In genomic region chr9:80858998-80859397, GRCm38 (mm10) we compare ENCODE assay signal across 17 mouse cellular contexts.
DNase-seq lines count a peak whose midpoint lies in the region; ATAC-seq and TF ChIP-seq lines count a peak whose summit lies in the region.
"Had no signal": no experiment of that assay in that cellular context is flagged by ENCODE, and none has a peak within 500 bp of the region (broad histone marks: within the 10 kb centered on the region; RNA-seq: fewer than 3 reads in every experiment).

No protein-coding gene starts in this region.

- ATAC-seq in forebrain, embryonic 13.5 days, result peak; percentile 55; the same call in 1 of the 2 replicates
- no peak for ATAC-seq in forebrain, postnatal 0 days
- ATAC-seq in forebrain, embryonic 15.5 days (replicated peaks), result 0 out of 2 replicates have a peak, but pooled peaks have one; percentile 38
- no peak for ATAC-seq in kidney, postnatal 0 days (replicated peaks; ENCODE audit: low FRiP score, low read depth)

- no peak overlapping the region for H3K4me3 ChIP-seq in forebrain, embryonic 13.5 days
- H3K4me3 ChIP-seq in forebrain, postnatal 0 days (ENCODE audit: low read depth, low read length), result no peak overlapping the region
- H3K4me3 ChIP-seq in forebrain, embryonic 15.5 days, result no peak overlapping the region
- H3K4me3 ChIP-seq in forebrain, embryonic 10.5 days, result no peak overlapping the region
- H3K4me3 ChIP-seq in kidney, postnatal 0 days (replicated peaks; ENCODE audit: low read depth, low read length), result no peak overlapping the region
- no peak overlapping the region for H3K4me3 ChIP-seq in kidney, adult 2 months (ENCODE audit: insufficient read depth, low read depth, low read length)
- H3K4me3 ChIP-seq: embryonic facial prominence, embryonic 13.5 days had no signal

- H3K27me3 ChIP-seq in forebrain, embryonic 13.5 days, result no peaks in the 10 kb centered on the region
- no peaks in the 10 kb centered on the region for H3K27me3 ChIP-seq in forebrain, postnatal 0 days (ENCODE audit: insufficient read depth, low read length)
- no peaks in the 10 kb centered on the region for H3K27me3 ChIP-seq in forebrain, embryonic 15.5 days
- no peaks in the 10 kb centered on the region for H3K27me3 ChIP-seq in forebrain, embryonic 10.5 days (ENCODE audit: poor library complexity, severe bottlenecking)
- no peaks in the 10 kb centered on the region for H3K27me3 ChIP-seq in kidney, postnatal 0 days (ENCODE audit: insufficient read depth, low read length)
- H3K27me3 ChIP-seq in kidney, adult 2 months (replicated peaks; ENCODE audit: control insufficient read depth, insufficient read depth, low read length), result no peaks in the 10 kb centered on the region
- H3K27me3 ChIP-seq: embryonic facial prominence, embryonic 13.5 days had no signal

- H3K36me3 ChIP-seq in forebrain, embryonic 13.5 days (ENCODE audit: poor library complexity, severe bottlenecking), result no peaks in the 10 kb centered on the region
- H3K36me3 ChIP-seq in forebrain, postnatal 0 days (ENCODE audit: insufficient read depth), result no peaks in the 10 kb centered on the region
- no peaks in the 10 kb centered on the region for H3K36me3 ChIP-seq in forebrain, embryonic 15.5 days
- no peaks in the 10 kb centered on the region for H3K36me3 ChIP-seq in forebrain, embryonic 10.5 days (replicated peaks)
- no peaks in the 10 kb centered on the region for H3K36me3 ChIP-seq in kidney, postnatal 0 days (ENCODE audit: insufficient read depth, low read length)
- H3K36me3 ChIP-seq in kidney, adult 2 months (ENCODE audit: control insufficient read depth, insufficient read depth, low read length), result no peaks in the 10 kb centered on the region
- H3K36me3 ChIP-seq: embryonic facial prominence, embryonic 13.5 days had no signal

- no peak overlapping the region for H3K9ac ChIP-seq in forebrain, embryonic 13.5 days
- no peak overlapping the region for H3K9ac ChIP-seq in forebrain, postnatal 0 days
- H3K9ac ChIP-seq in forebrain, embryonic 15.5 days (replicated peaks), result no peak overlapping the region
- no peak overlapping the region for H3K9ac ChIP-seq in kidney, postnatal 0 days (ENCODE audit: low read depth, low read length)
- H3K9ac ChIP-seq: embryonic facial prominence, embryonic 13.5 days had no signal

- no peak for TF ChIP-seq CTCF in forebrain, postnatal 0 days (IDR thresholded peaks at IDR 0.05; ENCODE audit: low read depth)
- TF ChIP-seq CTCF in kidney, postnatal 0 days (IDR thresholded peaks at IDR 0.05; ENCODE audit: low read depth), result no peak
- TF ChIP-seq CTCF in kidney, adult 2 months (conservative IDR thresholded peaks at IDR 0.05; ENCODE audit: insufficient read depth, insufficient read length, low read depth, low read length), result no peak
- no peak for TF ChIP-seq CTCF in brain, embryonic 14.5 days (IDR thresholded peaks at IDR 0.05; ENCODE audit: borderline replicate concordance, extremely low read depth, insufficient read depth, insufficient read length)

- no peak overlapping the region for H3K4me2 ChIP-seq in forebrain, embryonic 13.5 days
- H3K4me2 ChIP-seq in forebrain, postnatal 0 days (ENCODE audit: low read depth), result no peak overlapping the region
- H3K4me2 ChIP-seq in forebrain, embryonic 15.5 days (replicated peaks), result no peak overlapping the region
- no peak overlapping the region for H3K4me2 ChIP-seq in kidney, postnatal 0 days (ENCODE audit: low read length)
- H3K4me2 ChIP-seq: embryonic facial prominence, embryonic 13.5 days had no signal

- no peaks in the 10 kb centered on the region for H3K9me3 ChIP-seq in forebrain, embryonic 13.5 days (replicated peaks)
- no peaks in the 10 kb centered on the region for H3K9me3 ChIP-seq in forebrain, postnatal 0 days (ENCODE audit: low read length)
- H3K9me3 ChIP-seq in forebrain, embryonic 15.5 days, result no peaks in the 10 kb centered on the region
- no peaks in the 10 kb centered on the region for H3K9me3 ChIP-seq in forebrain, embryonic 10.5 days
- H3K9me3 ChIP-seq in kidney, postnatal 0 days (replicated peaks; ENCODE audit: low read length), result no peaks in the 10 kb centered on the region
- H3K9me3 ChIP-seq: embryonic facial prominence, embryonic 13.5 days had no signal

- no peak for TF ChIP-seq POLR2A in kidney, adult 2 months (IDR thresholded peaks at IDR 0.05; ENCODE audit: low read depth, low read length)
- no peak for TF ChIP-seq POLR2A in brain, embryonic 14.5 days (IDR thresholded peaks at IDR 0.05; ENCODE audit: borderline replicate concordance, extremely low read depth, insufficient read depth, insufficient read length, poor library complexity, severe bottlenecking)

- 17% methylated on average over 2 of the region's 2 CpGs for WGBS in forebrain, embryonic 13.5 days
- 12% methylated on average over 2 of the region's 2 CpGs for WGBS in forebrain, postnatal 0 days
- 8% methylated on average over 2 of the region's 2 CpGs for WGBS in forebrain, embryonic 15.5 days
- 62% methylated on average over 2 of the region's 2 CpGs for WGBS in forebrain, embryonic 10.5 days
- 44% methylated on average over 2 of the region's 2 CpGs for WGBS in kidney, postnatal 0 days
- 43% methylated on average over 2 of the region's 2 CpGs for WGBS in kidney, adult 2 months

- no peak overlapping the region for H3K27ac ChIP-seq in forebrain, embryonic 13.5 days
- H3K27ac ChIP-seq in forebrain, postnatal 0 days (ENCODE audit: low read depth, low read length), result no peak overlapping the region
- H3K27ac ChIP-seq in forebrain, embryonic 15.5 days (replicated peaks), result no peak overlapping the region
- no peak overlapping the region for H3K27ac ChIP-seq in forebrain, embryonic 10.5 days
- H3K27ac ChIP-seq in kidney, postnatal 0 days, result no peak overlapping the region
- H3K27ac ChIP-seq in kidney, adult 2 months (ENCODE audit: insufficient read depth, low read depth, low read length), result no peak overlapping the region
- H3K27ac ChIP-seq: embryonic facial prominence, embryonic 13.5 days had no signal

- H3K4me1 ChIP-seq in forebrain, embryonic 13.5 days, result no peaks in the 10 kb centered on the region
- H3K4me1 ChIP-seq in forebrain, postnatal 0 days (ENCODE audit: insufficient read depth), result no peaks in the 10 kb centered on the region
- H3K4me1 ChIP-seq in forebrain, embryonic 15.5 days, result no peaks in the 10 kb centered on the region
- no peaks in the 10 kb centered on the region for H3K4me1 ChIP-seq in forebrain, embryonic 10.5 days
- no peaks in the 10 kb centered on the region for H3K4me1 ChIP-seq in kidney, postnatal 0 days (replicated peaks; ENCODE audit: insufficient read depth, low read length)
- no peaks in the 10 kb centered on the region for H3K4me1 ChIP-seq in kidney, adult 2 months (ENCODE audit: control insufficient read depth, insufficient read depth, low read length)
- H3K4me1 ChIP-seq: embryonic facial prominence, embryonic 13.5 days had no signal

- DNase-seq in forebrain, postnatal 0 days, result no peak
- DNase-seq in forebrain, embryonic 10.5 days (ENCODE audit: extremely low spot score, low spot score), result no peak
- peak; percentile 13 for DNase-seq in kidney, postnatal 0 days (ENCODE audit: low spot score)
- DNase-seq in kidney, adult 2 months, result no peak
- DNase-seq in brain, embryonic 14.5 days (ENCODE audit: low read depth), result peak; percentile 54
- no peak for DNase-seq in heart, adult 8-10 months (ENCODE audit: low spot score)
- DNase-seq: adrenal gland, adult 2 months; adrenal gland, postnatal 10 days; adrenal gland, postnatal 25 days; cerebellum, adult 11-12 months; cerebellum, adult 2 months; cerebellum, adult 9-10 months; cerebellum, postnatal 10 days; cerebellum, postnatal 25 days had no signal

Comparison
In these comparisons a context has a peak if more than half of its experiments do, and no peak if none do; other contexts are left out.
1. ATAC-seq: peak in forebrain, embryonic 13.5 days (single experiment) and forebrain, embryonic 15.5 days (single experiment); none in forebrain, postnatal 0 days (single experiment) and kidney, postnatal 0 days (single experiment).
2. DNase-seq: peak in kidney, postnatal 0 days (single experiment) and brain, embryonic 14.5 days (single experiment); none in forebrain, postnatal 0 days (single experiment), forebrain, embryonic 10.5 days (single experiment), kidney, adult 2 months (single experiment) and heart, adult 8-10 months (single experiment).